Mouse (Mus musculus): ENCODE results near the gene Adap1. TPM values are rescaled to one million over a fixed set of nuclear protein-coding genes. Genes with fewer than 3 reads are reported as not detected.

Gene Adap1
- polyA plus RNA-seq, 1 experiment from 2014 or later: 2.3 TPM

- H3K9me3 ChIP-seq (ENCODE audit: control insufficient read depth, low read length): no peaks in the 10 kb centered on the region
- peaks cover 94% of the 10 kb centered on the region for H3K36me3 ChIP-seq (ENCODE audit: control insufficient read depth, insufficient read depth, low read length)
- WGBS: 33% methylated on average over 1 of the region's 1 CpGs
- no peaks in the 10 kb centered on the region for H3K27me3 ChIP-seq (ENCODE audit: control insufficient read depth, insufficient read depth, low read length)
- peaks cover 9 to 30% of the 10 kb centered on the region in 2 experiments for H3K4me1 ChIP-seq (ENCODE audit: control insufficient read depth in 2 of 2, insufficient read depth in 2 of 2, low read length in 2 of 2)
- no peak overlapping the region for H3K9ac ChIP-seq (ENCODE audit: low read length)
- H3K4me3 ChIP-seq (ENCODE audit: control insufficient read depth in 1 of 2, insufficient read depth in 1 of 2, low read depth in 1 of 2, low read length in 2 of 2): no peak overlapping the region
- peak; percentile 28; the same call in 1 of the 2 replicates for ATAC-seq (ENCODE audit: insufficient number of reproducible peaks, insufficient read depth, low FRiP score, low read depth)
- peak overlapping the region in 1 of 2 experiments; percentile 61; a peak in 1 of 4 replicates for H3K27ac ChIP-seq (replicated peaks in 1 of 2; ENCODE audit: control insufficient read depth in 1 of 2, insufficient read depth in 1 of 2, low read depth in 2 of 2, low read length in 2 of 2)
- H3K4me2 ChIP-seq (ENCODE audit: low read length): no peak overlapping the region
Observed at GRCm38 (mm10) chr5:139243384-139243783, 82.0 kb downstream of the Adap1 start.

- H3K4me3 ChIP-seq (ENCODE audit: control insufficient read depth in 1 of 2, insufficient read depth in 1 of 2, low read depth in 1 of 2, low read length in 2 of 2): no peak overlapping the region
- no peaks in the 10 kb centered on the region for H3K27me3 ChIP-seq (ENCODE audit: control insufficient read depth, insufficient read depth, low read length)
- 64% methylated on average over 15 of the region's 15 CpGs for WGBS
- ATAC-seq (ENCODE audit: insufficient number of reproducible peaks, insufficient read depth, low FRiP score, low read depth): no peak
- no peak overlapping the region for H3K4me2 ChIP-seq (ENCODE audit: low read length)
- H3K9ac ChIP-seq (ENCODE audit: low read length): peak overlapping the region; percentile 34
- peaks cover 7 to 25% of the 10 kb centered on the region in 2 experiments for H3K4me1 ChIP-seq (ENCODE audit: control insufficient read depth in 2 of 2, insufficient read depth in 2 of 2, low read length in 2 of 2)
- H3K36me3 ChIP-seq (ENCODE audit: control insufficient read depth, insufficient read depth, low read length): peaks cover 94% of the 10 kb centered on the region
- peak overlapping the region; percentile 1 to 51; a peak in 2 of 4 replicates for H3K27ac ChIP-seq (replicated peaks in 1 of 2; ENCODE audit: control insufficient read depth in 1 of 2, insufficient read depth in 1 of 2, low read depth in 2 of 2, low read length in 2 of 2)
- H3K9me3 ChIP-seq (ENCODE audit: control insufficient read depth, low read length): no peaks in the 10 kb centered on the region
Observed at GRCm38 (mm10) chr5:139241022-139241761, 84.2 kb downstream of the Adap1 start.

- Histone ChIP-seq H3K4me1 (ENCODE audit: control insufficient read depth in 2 of 2, insufficient read depth in 2 of 2, low read length in 2 of 2) (peaks cover 3 to 14% of the 10 kb centered on the region in 2 experiments), H3K4me2 (ENCODE audit: low read length) (no peak overlapping the region), H3K27ac (replicated peaks in 1 of 2; ENCODE audit: control insufficient read depth in 1 of 2, insufficient read depth in 1 of 2, low read depth in 2 of 2, low read length in 2 of 2) (no peak overlapping the region), H3K4me3 (ENCODE audit: control insufficient read depth in 1 of 2, insufficient read depth in 1 of 2, low read depth in 1 of 2, low read length in 2 of 2) (no peak overlapping the region), H3K36me3 (ENCODE audit: control insufficient read depth, insufficient read depth, low read length) (peaks cover 98% of the 10 kb centered on the region), H3K9ac (ENCODE audit: low read length) (no peak overlapping the region), H3K27me3 (ENCODE audit: control insufficient read depth, insufficient read depth, low read length) (no peaks in the 10 kb centered on the region), H3K9me3 (ENCODE audit: control insufficient read depth, low read length) (no peaks in the 10 kb centered on the region)
- ATAC-seq (ENCODE audit: insufficient number of reproducible peaks, insufficient read depth, low FRiP score, low read depth): no peak
- 91% methylated on average over 4 of the region's 4 CpGs for WGBS
Observed at GRCm38 (mm10) chr5:139237436-139237835, 88.0 kb downstream of the Adap1 start.

GRCm38 (mm10) chr5:139234423-139234822 is 91.0 kb downstream of the Adap1 start:
- Histone ChIP-seq H3K36me3 (ENCODE audit: control insufficient read depth, insufficient read depth, low read length) (peaks cover 92% of the 10 kb centered on the region), H3K4me1 (ENCODE audit: control insufficient read depth in 2 of 2, insufficient read depth in 2 of 2, low read length in 2 of 2) (no peaks in the 10 kb centered on the region), H3K9ac (ENCODE audit: low read length) (no peak overlapping the region), H3K4me3 (ENCODE audit: control insufficient read depth in 1 of 2, insufficient read depth in 1 of 2, low read depth in 1 of 2, low read length in 2 of 2) (no peak overlapping the region), H3K4me2 (ENCODE audit: low read length) (no peak overlapping the region), H3K27me3 (ENCODE audit: control insufficient read depth, insufficient read depth, low read length) (no peaks in the 10 kb centered on the region), H3K9me3 (ENCODE audit: control insufficient read depth, low read length) (no peaks in the 10 kb centered on the region), H3K27ac (replicated peaks in 1 of 2; ENCODE audit: control insufficient read depth in 1 of 2, insufficient read depth in 1 of 2, low read depth in 2 of 2, low read length in 2 of 2) (no peak overlapping the region)
- no peak for ATAC-seq (ENCODE audit: insufficient number of reproducible peaks, insufficient read depth, low FRiP score, low read depth)
- 92% methylated on average over 4 of the region's 4 CpGs for WGBS

- H3K4me2 ChIP-seq (ENCODE audit: low read length): no peak overlapping the region
- 82% methylated on average over 3 of the region's 3 CpGs for WGBS
- no peak overlapping the region for H3K27ac ChIP-seq (replicated peaks in 1 of 2; ENCODE audit: control insufficient read depth in 1 of 2, insufficient read depth in 1 of 2, low read depth in 2 of 2, low read length in 2 of 2)
- no peak overlapping the region for H3K9ac ChIP-seq (ENCODE audit: low read length)
- H3K4me3 ChIP-seq (ENCODE audit: control insufficient read depth in 1 of 2, insufficient read depth in 1 of 2, low read depth in 1 of 2, low read length in 2 of 2): no peak overlapping the region
- no peaks in the 10 kb centered on the region for H3K9me3 ChIP-seq (ENCODE audit: control insufficient read depth, low read length)
- no peaks in the 10 kb centered on the region for H3K27me3 ChIP-seq (ENCODE audit: control insufficient read depth, insufficient read depth, low read length)
- ATAC-seq (ENCODE audit: insufficient number of reproducible peaks, insufficient read depth, low FRiP score, low read depth): no peak
- H3K36me3 ChIP-seq (ENCODE audit: control insufficient read depth, insufficient read depth, low read length): peaks cover 90% of the 10 kb centered on the region
- no peaks in the 10 kb centered on the region for H3K4me1 ChIP-seq (ENCODE audit: control insufficient read depth in 2 of 2, insufficient read depth in 2 of 2, low read length in 2 of 2)
Observed at GRCm38 (mm10) chr5:139232083-139232482, 93.3 kb downstream of the Adap1 start.

GRCm38 (mm10) chr5:139229716-139230115 is 95.7 kb downstream of the Adap1 start:
- no peaks in the 10 kb centered on the region for H3K9me3 ChIP-seq (ENCODE audit: control insufficient read depth, low read length)
- H3K27ac ChIP-seq (replicated peaks in 1 of 2; ENCODE audit: control insufficient read depth in 1 of 2, insufficient read depth in 1 of 2, low read depth in 2 of 2, low read length in 2 of 2): no peak overlapping the region
- H3K4me1 ChIP-seq (ENCODE audit: control insufficient read depth in 2 of 2, insufficient read depth in 2 of 2, low read length in 2 of 2): no peaks in the 10 kb centered on the region
- H3K4me2 ChIP-seq (ENCODE audit: low read length): no peak overlapping the region
- 95% methylated on average over 3 of the region's 3 CpGs for WGBS
- no peak for ATAC-seq (ENCODE audit: insufficient number of reproducible peaks, insufficient read depth, low FRiP score, low read depth)
- no peaks in the 10 kb centered on the region for H3K27me3 ChIP-seq (ENCODE audit: control insufficient read depth, insufficient read depth, low read length)
- H3K4me3 ChIP-seq (ENCODE audit: control insufficient read depth in 1 of 2, insufficient read depth in 1 of 2, low read depth in 1 of 2, low read length in 2 of 2): no peak overlapping the region
- H3K36me3 ChIP-seq (ENCODE audit: control insufficient read depth, insufficient read depth, low read length): peaks cover 89% of the 10 kb centered on the region
- H3K9ac ChIP-seq (ENCODE audit: low read length): no peak overlapping the region

- no peaks in the 10 kb centered on the region for H3K27me3 ChIP-seq (ENCODE audit: control insufficient read depth, insufficient read depth, low read length)
- 91% methylated on average over 3 of the region's 3 CpGs for WGBS
- no peak overlapping the region for H3K4me2 ChIP-seq (ENCODE audit: low read length)
- no peaks in the 10 kb centered on the region for H3K9me3 ChIP-seq (ENCODE audit: control insufficient read depth, low read length)
- no peak overlapping the region for H3K9ac ChIP-seq (ENCODE audit: low read length)
- H3K27ac ChIP-seq (replicated peaks in 1 of 2; ENCODE audit: control insufficient read depth in 1 of 2, insufficient read depth in 1 of 2, low read depth in 2 of 2, low read length in 2 of 2): no peak overlapping the region
- no peak for ATAC-seq (ENCODE audit: insufficient number of reproducible peaks, insufficient read depth, low FRiP score, low read depth)
- peaks cover 89% of the 10 kb centered on the region for H3K36me3 ChIP-seq (ENCODE audit: control insufficient read depth, insufficient read depth, low read length)
- no peak overlapping the region for H3K4me3 ChIP-seq (ENCODE audit: control insufficient read depth in 1 of 2, insufficient read depth in 1 of 2, low read depth in 1 of 2, low read length in 2 of 2)
- H3K4me1 ChIP-seq (ENCODE audit: control insufficient read depth in 2 of 2, insufficient read depth in 2 of 2, low read length in 2 of 2): no peaks in the 10 kb centered on the region
Observed at GRCm38 (mm10) chr5:139228318-139228717, 97.1 kb downstream of the Adap1 start.

- H3K27ac ChIP-seq (replicated peaks in 1 of 2; ENCODE audit: control insufficient read depth in 1 of 2, insufficient read depth in 1 of 2, low read depth in 2 of 2, low read length in 2 of 2): no peak overlapping the region
- no peak for ATAC-seq (ENCODE audit: insufficient number of reproducible peaks, insufficient read depth, low FRiP score, low read depth)
- H3K4me2 ChIP-seq (ENCODE audit: low read length): no peak overlapping the region
- H3K9ac ChIP-seq (ENCODE audit: low read length): no peak overlapping the region
- H3K9me3 ChIP-seq (ENCODE audit: control insufficient read depth, low read length): no peaks in the 10 kb centered on the region
- no peak overlapping the region for H3K4me3 ChIP-seq (ENCODE audit: control insufficient read depth in 1 of 2, insufficient read depth in 1 of 2, low read depth in 1 of 2, low read length in 2 of 2)
- no peaks in the 10 kb centered on the region for H3K27me3 ChIP-seq (ENCODE audit: control insufficient read depth, insufficient read depth, low read length)
- 96% methylated on average over 2 of the region's 2 CpGs for WGBS
- H3K4me1 ChIP-seq (ENCODE audit: control insufficient read depth in 2 of 2, insufficient read depth in 2 of 2, low read length in 2 of 2): no peaks in the 10 kb centered on the region
- peaks cover 89% of the 10 kb centered on the region for H3K36me3 ChIP-seq (ENCODE audit: control insufficient read depth, insufficient read depth, low read length)
Observed at GRCm38 (mm10) chr5:139227645-139228044, 97.8 kb downstream of the Adap1 start.

Measured in heart, embryonic 14.5 days (tissue).